Mouse (Mus musculus) urinary bladder, postnatal 36 days (tissue): ENCODE measurements around the gene Olfr884.

Experiments
- DNase-seq, 2 experiments: peaks; one replicate each; pipeline ENCODE4 v3.0.0; 2022; ENCODE audit warnings: low spot score in 2 of 2, mixed read lengths in 1 of 2

Olfr884 gene

GRCm38 (mm10) chr9:38046255-38046654 is at the start of gene Olfr884:
Gene Olfr884 (plus strand): TSS chr9:38046555.
- no peak for DNase-seq

- DNase-seq: no peak
Measured at GRCm38 (mm10) chr9:37998581-37999204, 47.7 kb upstream of the Olfr884 start.

GRCm38 (mm10) chr9:38000021-38000420 is 46.3 kb upstream of the Olfr884 start:
- DNase-seq: no peak

DNA sequence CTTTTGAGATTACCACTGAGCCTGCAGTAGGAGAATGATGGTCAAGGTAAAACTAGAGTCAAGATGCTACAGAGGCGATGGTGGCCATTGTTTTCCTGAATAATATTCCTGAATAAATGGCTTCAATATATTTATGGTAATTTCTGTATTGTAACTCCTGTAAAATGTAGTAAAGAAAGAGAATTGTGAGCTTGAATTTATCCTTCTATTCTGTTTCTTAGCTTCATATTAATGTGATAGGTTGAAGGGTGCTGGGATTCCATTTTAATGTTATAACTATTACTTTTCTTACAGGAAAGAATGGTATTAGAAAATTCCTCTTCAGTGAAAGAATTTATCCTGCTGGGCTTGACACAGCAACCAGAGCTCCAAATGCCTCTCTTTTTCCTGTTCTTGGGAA is 20.8 kb upstream of the Olfr884 start, which contains the start of gene Olfr883:
Gene Olfr883, plus strand, starts transcription at position 301 of the 400 bp plus-strand sequence.
- DNase-seq: no peak

DNA sequence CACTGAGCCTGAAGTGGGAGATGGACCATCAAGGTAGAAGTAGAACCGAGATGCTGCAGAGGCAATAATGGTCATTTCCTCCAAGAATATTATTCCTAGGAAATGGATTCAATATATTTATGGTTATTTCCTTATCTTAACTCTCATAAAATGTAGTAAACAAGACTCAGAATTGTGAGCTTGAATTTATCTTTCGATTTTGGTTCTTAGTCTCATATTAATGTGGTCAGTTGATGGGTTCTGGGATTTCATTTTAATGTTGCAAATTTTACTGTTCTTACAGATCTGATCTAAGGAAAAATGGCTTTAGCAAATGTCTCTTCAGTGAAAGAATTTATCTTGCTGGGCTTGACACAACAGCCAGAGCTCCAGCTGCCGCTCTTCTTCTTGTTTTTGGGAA is 14.7 kb downstream of the Olfr884 start, which contains the start of gene Olfr885:
Gene Olfr885, plus strand, starts transcription at position 301 of the 400 bp plus-strand sequence.
- no peak for DNase-seq

DNA sequence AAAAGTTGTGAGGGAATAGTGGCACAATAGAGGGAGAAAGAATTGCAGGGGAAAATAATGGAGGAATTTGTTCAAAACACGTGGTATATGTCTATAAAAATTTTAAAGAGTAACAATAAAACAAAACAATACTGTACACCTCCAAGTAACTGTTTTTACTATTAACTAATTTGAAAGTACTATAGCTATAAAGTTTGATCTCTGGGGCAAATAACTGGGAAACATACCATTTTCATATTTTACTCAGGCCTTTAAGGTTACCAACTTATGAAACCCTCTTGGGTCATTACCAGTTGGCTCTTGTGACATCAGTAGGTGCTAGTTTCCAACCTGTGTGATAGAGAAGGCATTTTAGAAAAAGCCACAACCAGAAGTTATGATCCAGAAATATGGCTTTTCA is 37.4 kb downstream of the Olfr884 start, which contains the start of gene Olfr887:
Gene Olfr887, plus strand, starts transcription at position 301 of the 400 bp plus-strand sequence.
- DNase-seq: no peak
